Mouse (Mus musculus): ENCODE data around the gene Tax1bp3.

- TF ChIP-seq POLR2A (IDR thresholded peaks at IDR 0.05; ENCODE audit: insufficient read depth, low read length) = no peak
- TF ChIP-seq CTCF (IDR thresholded peaks at IDR 0.05; ENCODE audit: low read depth, low read length) = no peak
These were observed 16.2 kb downstream of the Tax1bp3 start for GRCm38 (mm10) chr11:73193047-73193446.

All from ES-Bruce4 (cell line).